Mouse (Mus musculus) activated CD4-positive, CD25-positive, alpha-beta regulatory T cell (primary cell): ENCODE results near the gene Olfr1200. TPM values are rescaled to one million over a fixed set of nuclear protein-coding genes. Genes with fewer than 3 reads are reported as not detected.

Experiments
- polyA plus RNA-seq, 2 experiments: library from polyadenylated mRNA; unstranded; fragments of 100-300 nt; shearing (Covaris generic); gene quantifications; one replicate each; pipeline ENCODE4 v1.2.1; 2017

Gene Olfr1200
- polyA plus RNA-seq: under 1 TPM in 1 of 2 experiments, not detected in 1; 0.09 TPM

GRCm38 (mm10) chr2:88770388-88770787, at the start of gene Olfr1200:
Gene Olfr1200 (minus strand): TSS chr2:88770488.

GRCm38 (mm10) chr2:88814196-88814595, 43.9 kb upstream of the Olfr1200 start, which contains the start of gene Olfr1202:
Gene Olfr1202 (plus strand): TSS chr2:88814496.

GRCm38 (mm10) chr2:88792736-88793135, 22.4 kb upstream of the Olfr1200 start, which contains the start of gene Olfr1201:
Gene Olfr1201 (plus strand): TSS chr2:88793036.

GRCm38 (mm10) chr2:88760369-88760768, 9.9 kb downstream of the Olfr1200 start, which contains the start of gene Olfr1199:
Gene Olfr1199 (minus strand): TSS chr2:88760469.

GRCm38 (mm10) chr2:88751270-88751669, 19.0 kb downstream of the Olfr1200 start, which contains the start of gene Olfr1198:
Gene Olfr1198 (minus strand): TSS chr2:88751370.

GRCm38 (mm10) chr2:88732266-88732665, 38.0 kb downstream of the Olfr1200 start, which contains the start of gene Olfr1197:
Gene Olfr1197 (minus strand): TSS chr2:88732366.

Other genes starting within 250 kb of the Olfr1200 start
- gene Olfr1188, start 213.6 kb downstream of the Olfr1200 start, polyA plus RNA-seq: under 1 TPM; 0.30 to 0.65 TPM
- not detected for gene Olfr1189, start 184.0 kb downstream of the Olfr1200 start, polyA plus RNA-seq
- gene Olfr1191-ps1, start 129.9 kb downstream of the Olfr1200 start, polyA plus RNA-seq: under 1 TPM in 1 of 2 experiments, not detected in 1; 0.19 TPM
- under 1 TPM in 1 of 2 experiments, not detected in 1; 0.04 TPM for gene Olfr1192-ps1, start 122.0 kb downstream of the Olfr1200 start, polyA plus RNA-seq
- gene Olfr1193, start 94.9 kb downstream of the Olfr1200 start, polyA plus RNA-seq: under 1 TPM in 1 of 2 experiments, not detected in 1; 0.07 TPM
- under 1 TPM; 0.14 to 0.20 TPM for gene Olfr1195, start 81.3 kb downstream of the Olfr1200 start, polyA plus RNA-seq
- gene Olfr1196, start 65.9 kb downstream of the Olfr1200 start, polyA plus RNA-seq: not detected
- gene Olfr1197, start 38.1 kb downstream of the Olfr1200 start, polyA plus RNA-seq: not detected
- not detected for gene Olfr1198, start 19.1 kb downstream of the Olfr1200 start, polyA plus RNA-seq
- not detected for gene Olfr1199, start 10.0 kb downstream of the Olfr1200 start, polyA plus RNA-seq
- not detected for gene Olfr1201, start 22.5 kb upstream of the Olfr1200 start, polyA plus RNA-seq
- not detected for gene Olfr1202, start 44.0 kb upstream of the Olfr1200 start, polyA plus RNA-seq
- gene Olfr1205, start 59.2 kb upstream of the Olfr1200 start, polyA plus RNA-seq: under 1 TPM in 1 of 2 experiments, not detected in 1; 0.12 TPM
- gene Olfr1204, start 78.8 kb upstream of the Olfr1200 start, polyA plus RNA-seq: not detected
- gene Olfr1206, start 92.7 kb upstream of the Olfr1200 start, polyA plus RNA-seq: under 1 TPM in 1 of 2 experiments, not detected in 1; 0.50 TPM
- under 1 TPM in 1 of 2 experiments, not detected in 1; 0.28 TPM for gene Olfr1208, start 131.8 kb upstream of the Olfr1200 start, polyA plus RNA-seq
- gene Olfr1209, start 144.7 kb upstream of the Olfr1200 start, polyA plus RNA-seq: under 1 TPM in 1 of 2 experiments, not detected in 1; 0.05 TPM
- gene Olfr1211, start 167.6 kb upstream of the Olfr1200 start, polyA plus RNA-seq: not detected
- gene Olfr1212, start 183.5 kb upstream of the Olfr1200 start, polyA plus RNA-seq: not detected
- not detected for gene Gm13762, start 209.8 kb upstream of the Olfr1200 start, polyA plus RNA-seq
- not detected for gene Olfr1214, start 222.2 kb upstream of the Olfr1200 start, polyA plus RNA-seq
- under 1 TPM in 1 of 2 experiments, not detected in 1; 0.23 TPM for gene Olfr1215, start 236.5 kb upstream of the Olfr1200 start, polyA plus RNA-seq
- gene Olfr1216, start 247.9 kb upstream of the Olfr1200 start, polyA plus RNA-seq: not detected